Mouse (Mus musculus): ENCODE data around the gene Arl1.
"Not testable (repeated sequence)": the region's sequence is repeated elsewhere in the genome, so short reads cannot be mapped to it uniquely, and the experiment has no call there.

The Arl1 gene

DNA sequence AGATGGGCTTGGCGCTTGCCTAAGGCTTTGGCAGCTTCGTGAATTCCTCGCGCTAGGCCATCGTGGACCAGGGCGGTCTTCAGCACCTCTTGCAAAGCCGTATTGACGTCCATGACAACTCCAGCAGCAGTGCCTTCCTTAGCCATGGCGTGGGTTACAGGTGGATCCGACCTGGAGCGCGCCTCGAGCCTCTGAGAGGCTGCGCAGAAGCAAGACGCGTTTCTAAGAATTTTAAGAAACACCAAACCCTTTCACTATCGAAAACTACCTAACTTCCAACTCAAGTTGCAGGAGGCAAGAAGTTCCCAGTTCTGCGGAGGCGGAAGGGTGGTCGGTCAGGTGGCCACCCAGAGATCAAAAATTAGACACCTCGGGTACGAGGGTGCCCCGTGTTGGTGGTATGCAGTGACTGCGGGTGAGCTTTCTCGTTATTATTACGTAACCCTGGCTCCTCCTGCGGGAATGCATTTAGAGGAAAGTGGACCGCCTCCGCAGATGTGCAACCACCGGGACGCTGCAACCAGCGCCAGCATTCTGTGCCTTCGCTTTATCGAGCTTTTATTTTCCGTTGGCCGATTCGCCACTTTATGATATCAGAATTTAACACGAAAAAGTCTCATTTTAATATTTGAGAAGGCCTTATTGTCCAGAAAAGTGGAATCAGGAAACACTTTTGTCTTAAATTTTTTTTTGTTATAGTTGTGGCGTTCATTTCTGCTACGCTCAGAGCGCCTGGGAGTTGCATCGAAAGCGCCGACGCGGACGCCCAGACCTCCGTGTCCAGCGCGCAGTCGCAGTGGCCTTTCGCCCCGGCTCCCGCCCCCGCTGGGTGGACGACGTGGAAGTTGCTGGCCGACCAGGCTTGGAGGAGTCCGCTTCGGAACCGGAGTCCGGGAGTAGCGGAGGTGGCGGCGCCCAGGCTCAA is at the start of gene Arl1:
Arl1 (plus strand) TSS at position 288 of the 925 bp plus-strand sequence.
- DNase-seq (ENCODE audit: low read depth, low spot score): peak; percentile 89

GRCm38 (mm10) chr10:88682904-88683563 is 47.6 kb upstream of the Arl1 start:
- no peak for DNase-seq (ENCODE audit: low read depth, low spot score)

GRCm38 (mm10) chr10:88684925-88685324 is 45.7 kb upstream of the Arl1 start, which contains the start of gene Spic:
Gene Spic, minus strand, starts transcription at chr10:88685015.
- DNase-seq (ENCODE audit: low read depth, low spot score): no peak

DNA sequence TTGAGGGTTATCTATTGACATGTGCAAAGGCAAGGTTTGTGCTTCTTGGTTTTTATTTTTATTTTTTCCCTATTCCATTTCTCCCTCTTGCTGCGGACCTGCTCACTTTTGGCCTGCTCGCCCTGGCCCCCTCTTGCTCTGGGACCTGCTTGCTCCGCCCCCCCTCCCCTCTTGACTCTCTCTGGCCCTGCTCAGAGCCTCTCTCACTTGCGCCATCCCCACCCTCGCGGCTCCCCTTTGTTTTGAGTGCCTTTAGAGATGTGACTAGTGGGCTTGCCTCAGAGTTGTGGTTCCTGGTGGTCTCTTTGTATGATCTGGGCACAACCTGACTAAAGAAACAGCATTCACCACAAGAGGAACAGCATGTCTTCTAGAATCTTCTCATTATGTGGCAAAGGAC is 29.7 kb upstream of the Arl1 start:
- DNase-seq (ENCODE audit: low read depth, low spot score): no peak

GRCm38 (mm10) chr10:88708671-88709523 is 21.8 kb upstream of the Arl1 start:
- no peak for DNase-seq (ENCODE audit: low read depth, low spot score)

DNA sequence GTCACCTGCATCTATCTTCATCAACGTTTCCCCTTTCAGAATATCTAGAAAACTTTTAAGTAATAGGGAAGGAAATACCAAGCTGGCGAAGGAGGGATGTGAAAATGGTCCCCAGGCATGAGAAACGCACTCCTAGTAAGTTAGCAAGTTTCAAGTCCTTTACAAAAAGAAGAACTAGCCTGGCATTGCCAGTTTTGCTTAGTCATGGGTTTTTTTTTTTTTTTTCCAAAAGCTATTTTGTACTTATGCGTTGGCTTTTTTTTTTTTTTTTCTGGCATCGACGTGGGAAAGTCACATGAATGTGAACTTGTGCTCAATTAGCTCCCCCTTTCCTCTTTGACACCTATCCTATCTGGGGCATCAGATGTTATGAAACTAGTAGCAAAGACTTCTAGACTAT is 18.3 kb upstream of the Arl1 start:
- no peak for DNase-seq (ENCODE audit: low read depth, low spot score)

GRCm38 (mm10) chr10:88714744-88715143 is 15.9 kb upstream of the Arl1 start:
- no peak for DNase-seq (ENCODE audit: low read depth, low spot score)

DNA sequence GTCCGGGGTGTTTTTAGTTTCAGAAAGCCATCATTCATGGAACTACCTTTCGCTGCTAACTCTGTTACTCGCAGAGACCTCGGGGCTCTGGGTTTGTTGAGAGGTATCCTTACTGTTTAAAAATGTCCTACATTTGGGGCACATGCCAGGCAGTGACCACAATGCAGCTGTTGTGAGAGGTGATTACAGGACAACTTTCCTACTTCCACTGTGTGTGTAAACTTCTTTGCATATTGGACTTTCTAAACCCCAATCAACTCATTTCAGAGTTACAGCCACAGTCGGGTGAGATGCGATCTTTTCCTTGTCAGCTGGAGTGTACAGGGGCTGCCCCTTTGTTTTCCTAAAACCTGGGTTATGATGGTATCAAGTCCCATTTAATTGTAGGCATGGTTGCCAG is 15.0 kb upstream of the Arl1 start:
- DNase-seq (ENCODE audit: low read depth, low spot score): no peak

GRCm38 (mm10) chr10:88716986-88717755 is 13.5 kb upstream of the Arl1 start:
- DNase-seq (ENCODE audit: low read depth, low spot score): no peak

DNA sequence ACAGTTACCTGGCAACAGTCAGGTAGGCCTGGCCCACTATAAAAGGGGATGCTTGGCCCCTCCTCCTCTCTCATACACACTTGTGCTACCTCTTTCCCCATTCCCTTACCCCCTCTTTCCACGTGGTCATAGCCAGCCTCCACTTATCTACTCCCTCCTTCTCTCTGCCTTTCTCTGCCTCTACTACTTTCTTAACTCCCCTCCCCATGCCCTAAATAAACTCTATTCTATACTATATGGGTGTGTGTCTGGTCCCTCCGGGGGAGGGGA is 13.0 kb upstream of the Arl1 start:
- DNase-seq (ENCODE audit: low read depth, low spot score): no peak

DNA sequence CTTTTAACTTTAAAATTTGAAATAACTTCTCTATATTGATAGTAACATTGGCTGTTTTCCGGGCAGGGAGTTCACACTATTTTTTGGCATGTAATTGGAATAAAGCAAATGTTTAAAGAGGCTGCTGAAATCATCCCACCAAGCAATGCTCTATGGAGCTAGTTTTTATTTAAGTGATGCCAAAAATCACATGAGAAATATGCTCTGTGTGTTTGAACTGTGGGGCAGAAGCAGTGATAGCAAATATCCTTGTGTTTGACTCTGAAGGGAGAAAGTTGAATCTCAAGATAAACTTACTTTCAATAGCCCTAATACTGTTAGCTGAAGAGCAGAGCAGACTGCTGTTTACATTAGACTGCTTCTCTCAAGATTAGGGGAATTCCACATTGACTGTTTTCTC is 11.0 kb upstream of the Arl1 start:
- no peak for DNase-seq (ENCODE audit: low read depth, low spot score)

GRCm38 (mm10) chr10:88725343-88725742 is 5.3 kb upstream of the Arl1 start:
- DNase-seq (ENCODE audit: low read depth, low spot score): no peak

GRCm38 (mm10) chr10:88727128-88727527 is 3.5 kb upstream of the Arl1 start:
- DNase-seq (ENCODE audit: low read depth, low spot score): peak; percentile 51

- no peak for DNase-seq (ENCODE audit: low read depth, low spot score)
Observed at GRCm38 (mm10) chr10:88728166-88728565, 2.5 kb upstream of the Arl1 start.

DNA sequence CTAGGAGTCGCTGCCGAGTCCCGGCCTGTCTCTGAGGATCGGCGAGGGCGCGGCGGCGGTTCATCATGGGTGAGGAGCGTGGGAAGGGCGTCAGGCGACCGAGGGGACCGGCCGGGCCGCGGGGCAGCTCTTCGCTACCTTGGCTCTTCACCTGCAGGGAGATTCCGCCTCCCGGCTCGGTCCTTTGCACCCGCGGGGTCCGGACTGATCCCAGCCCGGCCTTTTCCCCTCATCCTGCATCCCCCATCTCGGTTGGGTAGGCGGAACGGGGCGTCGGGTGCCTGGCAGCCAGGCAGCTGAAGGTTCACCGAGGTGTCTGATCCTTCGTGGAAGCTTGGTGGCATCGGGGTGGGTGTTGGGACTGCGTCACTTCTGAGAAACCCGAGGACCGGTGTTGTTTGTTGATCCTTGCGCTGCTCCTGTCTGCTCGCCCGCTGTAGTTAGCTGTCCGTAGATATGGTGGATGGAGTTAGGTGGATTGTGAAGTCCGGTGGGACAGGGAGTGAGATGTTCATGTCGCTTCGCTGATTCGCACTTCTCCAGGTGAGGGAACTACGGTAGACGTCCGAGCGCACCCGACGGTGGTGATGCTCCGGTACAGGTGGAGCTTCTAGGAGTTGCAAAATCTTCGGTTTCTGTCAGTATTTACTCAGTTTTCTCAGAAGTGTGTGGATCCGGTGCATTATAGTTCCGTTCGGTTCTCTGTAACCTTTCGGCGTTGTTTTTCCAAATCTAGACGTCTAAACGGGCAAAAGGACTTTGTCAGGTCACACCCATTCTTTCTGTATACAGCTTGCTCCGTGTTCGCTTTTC is 1.0 kb downstream of the Arl1 start:
- DNase-seq (ENCODE audit: low read depth, low spot score): no peak

GRCm38 (mm10) chr10:88732309-88732622 is 1.6 kb downstream of the Arl1 start:
- no peak for DNase-seq (ENCODE audit: low read depth, low spot score)

GRCm38 (mm10) chr10:88739074-88739473 is 8.4 kb downstream of the Arl1 start:
- DNase-seq (ENCODE audit: low read depth, low spot score): not testable (repeated sequence)

DNA sequence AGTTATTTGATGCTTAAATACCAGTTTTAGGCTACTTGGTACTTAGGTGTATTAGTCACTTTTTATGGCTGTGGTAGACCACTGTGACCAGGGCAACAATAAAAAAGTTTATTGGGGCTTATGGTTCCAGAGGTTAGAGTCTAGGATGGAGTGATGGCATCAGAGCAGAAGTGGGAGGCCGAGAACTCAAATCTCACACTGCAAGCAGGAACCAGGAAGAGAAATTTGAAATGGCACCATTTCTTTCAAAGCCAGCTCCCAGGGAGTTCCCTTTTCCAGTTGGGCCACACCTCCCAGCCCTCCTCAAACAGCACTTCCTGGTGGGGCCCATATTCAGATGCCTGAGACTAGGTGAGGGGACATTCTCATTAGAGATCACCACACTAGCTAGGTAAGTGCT is 9.2 kb downstream of the Arl1 start:
- no peak for DNase-seq (ENCODE audit: low read depth, low spot score)

GRCm38 (mm10) chr10:88740781-88741180 is 10.1 kb downstream of the Arl1 start:
- no peak for DNase-seq (ENCODE audit: low read depth, low spot score)

GRCm38 (mm10) chr10:88741426-88741825 is 10.8 kb downstream of the Arl1 start:
- DNase-seq (ENCODE audit: low read depth, low spot score): no peak
